Mouse (Mus musculus): ENCODE data around the gene Tmem246. TPM values are rescaled to one million over a fixed set of nuclear protein-coding genes. Genes with fewer than 3 reads are reported as not detected.

Gene Tmem246
- polyA plus RNA-seq, 1 experiment from 2014 or later = 62.6 TPM

DNA sequence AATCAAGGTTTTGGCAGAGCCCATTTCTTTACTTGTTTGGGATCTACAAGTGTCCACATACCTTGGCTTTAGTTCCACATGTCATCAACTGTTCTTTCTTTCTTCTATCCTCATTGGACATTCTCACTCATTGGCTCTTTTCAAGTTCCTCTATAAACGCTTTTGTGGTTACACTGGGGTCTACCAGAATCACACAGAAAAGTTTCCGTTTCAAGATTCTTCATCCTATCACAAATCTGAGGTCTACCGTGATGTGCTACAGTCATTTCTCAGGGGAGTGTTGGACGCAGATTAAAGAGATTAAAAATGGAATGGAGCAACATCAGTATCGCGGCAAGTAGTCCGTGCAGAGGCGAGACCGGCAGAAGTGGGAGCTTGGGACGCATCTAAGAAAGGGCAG is 19.2 kb upstream of the Tmem246 start:
- no peak overlapping the region for H3K4me3 ChIP-seq (ENCODE audit: low read depth, low read length)
- no peaks in the 10 kb centered on the region for H3K27me3 ChIP-seq (ENCODE audit: control insufficient read depth, insufficient read depth, low read length)
- H3K36me3 ChIP-seq (ENCODE audit: control insufficient read depth, insufficient read depth, low read length) = no peaks in the 10 kb centered on the region
- no peak overlapping the region for H3K4me2 ChIP-seq (replicated peaks; ENCODE audit: low read depth)
- no peak overlapping the region for H3K27ac ChIP-seq (replicated peaks)
- WGBS = 92% methylated on average over 10 of the region's 10 CpGs
- H3K4me1 ChIP-seq (replicated peaks; ENCODE audit: control insufficient read depth, insufficient read depth) = no peaks in the 10 kb centered on the region
- TF ChIP-seq EP300 (optimal IDR thresholded peaks at IDR 0.05) (no peak), CTCF (IDR thresholded peaks at IDR 0.05; ENCODE audit: low read depth) (no peak)
- no peak for ATAC-seq (ENCODE audit: low FRiP score, low TSS enrichment)
- no peak overlapping the region for H3K9ac ChIP-seq (ENCODE audit: low read length)
- DNase-seq (ENCODE audit: low spot score) = no peak
- H3K9me3 ChIP-seq (ENCODE audit: control insufficient read depth, low read length) = no peaks in the 10 kb centered on the region

DNA sequence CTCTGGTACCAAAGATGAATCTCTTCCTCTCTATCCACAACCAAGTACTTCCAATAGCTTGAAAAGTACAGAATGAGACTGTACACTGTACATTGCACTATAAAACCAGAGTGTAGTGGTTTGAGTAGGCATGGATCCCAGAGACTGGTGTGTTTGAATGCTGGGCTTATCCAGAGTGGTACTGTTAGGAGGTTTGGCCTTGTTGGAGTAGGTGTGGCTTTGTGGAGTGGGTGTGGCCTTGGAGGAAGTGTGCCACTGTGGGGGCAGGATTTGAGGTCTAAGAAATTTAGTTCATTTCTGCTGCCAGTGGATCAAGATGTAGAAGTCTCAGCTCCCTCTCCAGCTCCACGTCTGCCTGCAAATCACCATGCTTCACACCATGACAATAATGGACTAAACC is 7.8 kb upstream of the Tmem246 start:
- 80% methylated on average over 1 of the region's 1 CpGs for WGBS
- DNase-seq (ENCODE audit: low spot score) (no peak), ATAC-seq (ENCODE audit: low FRiP score, low TSS enrichment) (no peak)
- H3K4me1 ChIP-seq (replicated peaks; ENCODE audit: control insufficient read depth, insufficient read depth) = no peaks in the 10 kb centered on the region
- H3K27ac ChIP-seq (replicated peaks) = no peak overlapping the region
- H3K9me3 ChIP-seq (ENCODE audit: control insufficient read depth, low read length) = no peaks in the 10 kb centered on the region
- H3K36me3 ChIP-seq (ENCODE audit: control insufficient read depth, insufficient read depth, low read length) = no peaks in the 10 kb centered on the region
- no peak overlapping the region for H3K9ac ChIP-seq (ENCODE audit: low read length)
- no peak overlapping the region for H3K4me2 ChIP-seq (replicated peaks; ENCODE audit: low read depth)
- no peaks in the 10 kb centered on the region for H3K27me3 ChIP-seq (ENCODE audit: control insufficient read depth, insufficient read depth, low read length)
- TF ChIP-seq CTCF (IDR thresholded peaks at IDR 0.05; ENCODE audit: low read depth) (no peak), EP300 (optimal IDR thresholded peaks at IDR 0.05) (no peak)
- H3K4me3 ChIP-seq (ENCODE audit: low read depth, low read length) = no peak overlapping the region

DNA sequence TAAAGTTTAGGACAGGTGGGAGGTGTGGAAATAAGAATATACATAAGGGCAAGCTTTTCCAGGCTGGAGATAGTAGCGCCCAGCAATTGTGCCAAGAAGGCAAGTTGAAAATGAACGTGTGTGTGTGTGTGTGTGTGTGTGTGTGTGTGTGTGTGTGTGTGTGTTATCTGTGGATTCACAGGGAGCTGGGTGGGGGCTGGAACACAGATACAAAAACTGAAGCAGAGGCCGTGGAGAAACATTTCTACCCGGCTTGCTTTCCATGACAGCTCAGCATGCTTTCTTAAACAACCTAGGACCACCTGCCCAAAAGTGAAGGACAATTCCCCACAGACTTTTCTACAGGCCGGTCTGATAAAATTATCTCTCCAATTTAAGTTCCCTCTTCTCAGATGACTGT is 6.9 kb upstream of the Tmem246 start:
- no peaks in the 10 kb centered on the region for H3K36me3 ChIP-seq (ENCODE audit: control insufficient read depth, insufficient read depth, low read length)
- no peak overlapping the region for H3K27ac ChIP-seq (replicated peaks)
- H3K4me3 ChIP-seq (ENCODE audit: low read depth, low read length) = no peak overlapping the region
- no peak for TF ChIP-seq EP300 (optimal IDR thresholded peaks at IDR 0.05)
- TF ChIP-seq CTCF (IDR thresholded peaks at IDR 0.05; ENCODE audit: low read depth) = no peak
- no peaks in the 10 kb centered on the region for H3K27me3 ChIP-seq (ENCODE audit: control insufficient read depth, insufficient read depth, low read length)
- no peak for DNase-seq (ENCODE audit: low spot score)
- no peak overlapping the region for H3K9ac ChIP-seq (ENCODE audit: low read length)
- H3K4me2 ChIP-seq (replicated peaks; ENCODE audit: low read depth) = no peak overlapping the region
- WGBS = 86% methylated on average over 5 of the region's 5 CpGs
- ATAC-seq (ENCODE audit: low FRiP score, low TSS enrichment) = no peak
- H3K9me3 ChIP-seq (ENCODE audit: control insufficient read depth, low read length) = no peaks in the 10 kb centered on the region
- H3K4me1 ChIP-seq (replicated peaks; ENCODE audit: control insufficient read depth, insufficient read depth) = no peaks in the 10 kb centered on the region

DNA sequence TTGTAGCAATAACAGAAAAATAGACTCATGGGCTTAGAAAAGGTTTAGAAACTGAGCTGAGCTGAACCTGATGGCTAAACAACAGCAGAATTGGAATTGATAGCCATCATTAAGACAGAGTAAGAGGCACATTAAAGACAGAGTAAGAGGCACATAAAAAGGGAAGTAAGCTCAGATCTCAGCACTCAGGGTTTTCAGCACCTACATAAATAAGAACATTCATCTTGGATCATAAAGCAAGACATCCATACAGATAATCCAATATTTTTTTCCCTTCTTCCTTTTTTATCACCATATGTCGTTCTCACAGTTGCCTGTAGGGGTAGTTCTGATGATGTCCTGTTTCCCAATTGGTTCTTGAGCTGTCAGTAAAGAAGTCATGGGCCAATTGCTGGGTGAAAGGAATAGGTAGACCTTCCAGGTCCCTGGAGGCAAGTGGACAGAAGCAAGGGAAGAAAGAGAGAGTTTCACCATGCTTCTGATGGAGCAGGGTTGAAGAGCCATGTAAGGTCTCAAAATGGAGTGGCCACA is 6.4 kb upstream of the Tmem246 start:
- ATAC-seq (ENCODE audit: low FRiP score, low TSS enrichment) = no peak

DNA sequence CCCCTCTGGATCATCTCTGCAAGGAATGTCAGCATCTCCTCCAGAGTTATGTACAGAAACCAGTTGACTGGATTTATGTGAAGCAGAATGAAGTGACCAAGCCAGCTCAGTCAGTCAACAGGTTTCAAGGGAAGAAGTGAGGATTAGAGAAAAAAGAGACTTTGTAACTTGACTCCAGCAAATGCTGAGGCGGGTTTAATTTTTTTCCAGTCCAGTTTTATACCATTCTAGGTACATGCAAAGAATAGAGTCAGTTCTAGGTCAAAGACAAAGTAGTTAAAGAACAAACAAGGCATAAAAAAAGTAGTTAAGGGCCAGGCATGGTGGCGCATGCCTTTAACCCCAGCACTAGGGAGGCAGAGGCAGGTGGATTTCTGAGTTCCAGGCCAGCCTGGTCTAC is 5.5 kb upstream of the Tmem246 start:
- no peak overlapping the region for H3K4me2 ChIP-seq (replicated peaks; ENCODE audit: low read depth)
- ATAC-seq (ENCODE audit: low FRiP score, low TSS enrichment) (no peak), DNase-seq (ENCODE audit: low spot score) (no peak)
- H3K4me1 ChIP-seq (replicated peaks; ENCODE audit: control insufficient read depth, insufficient read depth) = no peaks in the 10 kb centered on the region
- TF ChIP-seq EP300 (optimal IDR thresholded peaks at IDR 0.05) = no peak
- no peak for TF ChIP-seq CTCF (IDR thresholded peaks at IDR 0.05; ENCODE audit: low read depth)
- no peak overlapping the region for H3K9ac ChIP-seq (ENCODE audit: low read length)
- H3K4me3 ChIP-seq (ENCODE audit: low read depth, low read length) = no peak overlapping the region
- H3K27me3 ChIP-seq (ENCODE audit: control insufficient read depth, insufficient read depth, low read length) = no peaks in the 10 kb centered on the region
- H3K9me3 ChIP-seq (ENCODE audit: control insufficient read depth, low read length) = no peaks in the 10 kb centered on the region
- no peaks in the 10 kb centered on the region for H3K36me3 ChIP-seq (ENCODE audit: control insufficient read depth, insufficient read depth, low read length)
- H3K27ac ChIP-seq (replicated peaks) = no peak overlapping the region
- 74% methylated on average over 2 of the region's 2 CpGs for WGBS

More for the DNA sequence above, 6.4 kb upstream of the Tmem246 start:
- Histone ChIP-seq H3K36me3 (ENCODE audit: control insufficient read depth, insufficient read depth, low read length) (no peaks in the 10 kb centered on the region), H3K27ac (replicated peaks) (no peak overlapping the region), H3K4me1 (replicated peaks; ENCODE audit: control insufficient read depth, insufficient read depth) (no peaks in the 10 kb centered on the region), H3K27me3 (ENCODE audit: control insufficient read depth, insufficient read depth, low read length) (no peaks in the 10 kb centered on the region), H3K9ac (ENCODE audit: low read length) (no peak overlapping the region), H3K9me3 (ENCODE audit: control insufficient read depth, low read length) (no peaks in the 10 kb centered on the region), H3K4me2 (replicated peaks; ENCODE audit: low read depth) (no peak overlapping the region), H3K4me3 (ENCODE audit: low read depth, low read length) (no peak overlapping the region)
- no peak for TF ChIP-seq CTCF (IDR thresholded peaks at IDR 0.05; ENCODE audit: low read depth)
- TF ChIP-seq EP300 (optimal IDR thresholded peaks at IDR 0.05) = no peak
- WGBS = 62% methylated on average over 1 of the region's 1 CpGs
- no peak for DNase-seq (ENCODE audit: low spot score)

DNA sequence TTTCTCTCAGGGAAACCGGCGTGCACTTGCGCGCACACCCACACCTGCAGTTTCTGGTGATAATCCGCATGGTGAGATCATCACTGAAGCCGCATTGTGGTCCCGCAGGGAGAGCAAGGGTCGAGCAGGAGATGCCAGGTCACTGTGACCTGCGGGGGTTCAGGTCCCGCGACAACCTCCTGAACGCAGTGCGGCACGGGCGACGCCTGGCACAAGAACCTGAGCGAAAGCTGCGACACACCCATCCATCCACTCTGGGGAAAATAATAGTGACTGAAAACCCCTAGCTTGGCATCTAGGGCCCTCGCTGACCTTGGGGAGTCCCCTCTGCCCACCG is 862 bp downstream of the Tmem246 start:
- ATAC-seq (ENCODE audit: low FRiP score, low TSS enrichment) = peak; percentile 76
- peak overlapping the region; percentile 95 for H3K27ac ChIP-seq (replicated peaks)

More for the DNA sequence above, 862 bp downstream of the Tmem246 start:
- Histone ChIP-seq H3K9ac (ENCODE audit: low read length) (peak overlapping the region; percentile 89), H3K9me3 (ENCODE audit: control insufficient read depth, low read length) (no peaks in the 10 kb centered on the region), H3K4me2 (replicated peaks; ENCODE audit: low read depth) (peak overlapping the region; percentile 88), H3K27me3 (ENCODE audit: control insufficient read depth, insufficient read depth, low read length) (no peaks in the 10 kb centered on the region), H3K36me3 (ENCODE audit: control insufficient read depth, insufficient read depth, low read length) (no peaks in the 10 kb centered on the region), H3K4me1 (replicated peaks; ENCODE audit: control insufficient read depth, insufficient read depth) (no peaks in the 10 kb centered on the region), H3K4me3 (ENCODE audit: low read depth, low read length) (peak overlapping the region; percentile 79)
- WGBS = 1% methylated on average over 20 of the region's 20 CpGs
- no peak for DNase-seq (ENCODE audit: low spot score)
- TF ChIP-seq CTCF (IDR thresholded peaks at IDR 0.05; ENCODE audit: low read depth) (no peak), EP300 (optimal IDR thresholded peaks at IDR 0.05) (no peak)
